Mouse (Mus musculus) left cerebral cortex, adult 2 months (tissue): Measurements from ENCODE around the gene 2310022B05Rik. TPM values are rescaled to one million over a fixed set of nuclear protein-coding genes. Genes with fewer than 3 reads are reported as not detected.

Experiments used
- DNase-seq, 2 experiments: peaks; one replicate each; pipeline ENCODE4 v3.0.0; 2021 to 2022; ENCODE audit warnings: low spot score in 2 of 2, mixed read lengths in 1 of 2; ENCODE audit errors: extremely low spot score in 1 of 2
- H3K27ac ChIP-seq: fragments of 200-600 bp; 2 replicates; pipeline ENCODE4 v1.8.1; 2022
- H3K4me3 ChIP-seq: fragments of 200-600 bp; 2 replicates; pipeline ENCODE4 v1.8.1; 2022
- CTCF ChIP-seq: fragments of 200-600 bp; IDR thresholded peaks from 2 replicates; pipeline ENCODE4 v1.8.1; 2022; ENCODE audit warnings: antibody characterized with exemption, mild to moderate bottlenecking, moderate library complexity
- intact Hi-C: fragments of 180-260 bp; cut with DNase I; formaldehyde crosslinking; loops from one replicate; pipeline ENCODE4 v1.15.1; 2025
- total RNA-seq, 2 experiments: library from RNA; stranded (reverse); gene quantifications; 2 replicates each; pipeline ENCODE4 v1.2.3; 2021

Gene 2310022B05Rik
- total RNA-seq, 2 experiments from 2014 or later: 56.2 to 59.4 TPM

GRCm38 (mm10) chr8:124657961-124658360 is 5.2 kb downstream of the 2310022B05Rik start:
- no peak for TF ChIP-seq CTCF
- no peak overlapping the region for H3K4me3 ChIP-seq
- intact Hi-C loops: no loop called here
- DNase-seq: no peak
- H3K27ac ChIP-seq: peak overlapping the region; percentile 47; the same call in 1 of the 2 replicates

GRCm38 (mm10) chr8:124653568-124654475 is 9.3 kb downstream of the 2310022B05Rik start:
- H3K4me3 ChIP-seq: no peak overlapping the region
- no peak for TF ChIP-seq CTCF
- intact Hi-C loops: no loop called here
- H3K27ac ChIP-seq: no peak overlapping the region
- no peak for DNase-seq

- intact Hi-C loops: no loop called here
- Histone ChIP-seq H3K27ac (no peak overlapping the region), H3K4me3 (no peak overlapping the region)
- DNase-seq: no peak
- TF ChIP-seq CTCF: no peak
Measured at GRCm38 (mm10) chr8:124652546-124652945, 10.6 kb downstream of the 2310022B05Rik start.

DNA sequence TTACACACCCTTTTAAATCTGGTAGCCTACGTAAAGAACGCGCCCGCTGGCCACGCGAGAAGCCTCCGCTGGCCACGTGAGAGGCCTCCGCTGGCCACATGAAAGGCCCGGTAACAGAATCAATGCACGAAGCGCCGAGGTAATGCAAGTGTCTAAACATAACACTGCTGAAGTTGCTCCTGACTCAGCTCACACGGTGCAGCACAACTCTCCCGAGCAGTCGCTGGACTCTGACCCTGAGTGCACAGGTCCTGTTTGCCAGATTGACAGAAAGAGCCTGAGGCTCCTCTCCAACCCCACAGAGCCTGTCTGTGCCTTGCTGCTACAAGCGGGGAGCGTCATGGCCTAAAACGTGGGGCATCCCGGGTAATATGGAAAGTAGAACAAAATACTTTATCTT is 11.4 kb downstream of the 2310022B05Rik start:
- H3K27ac ChIP-seq: no peak overlapping the region

GRCm38 (mm10) chr8:124648311-124648710 is 14.9 kb downstream of the 2310022B05Rik start:
- no peak overlapping the region for H3K27ac ChIP-seq
- no peak for TF ChIP-seq CTCF
- no peak overlapping the region for H3K4me3 ChIP-seq
- intact Hi-C loops: no loop called here
- DNase-seq: no peak

More for the DNA sequence above, 11.4 kb downstream of the 2310022B05Rik start:
- DNase-seq: no peak
- intact Hi-C loops: no loop called here
- TF ChIP-seq CTCF: no peak
- H3K4me3 ChIP-seq: no peak overlapping the region

DNA sequence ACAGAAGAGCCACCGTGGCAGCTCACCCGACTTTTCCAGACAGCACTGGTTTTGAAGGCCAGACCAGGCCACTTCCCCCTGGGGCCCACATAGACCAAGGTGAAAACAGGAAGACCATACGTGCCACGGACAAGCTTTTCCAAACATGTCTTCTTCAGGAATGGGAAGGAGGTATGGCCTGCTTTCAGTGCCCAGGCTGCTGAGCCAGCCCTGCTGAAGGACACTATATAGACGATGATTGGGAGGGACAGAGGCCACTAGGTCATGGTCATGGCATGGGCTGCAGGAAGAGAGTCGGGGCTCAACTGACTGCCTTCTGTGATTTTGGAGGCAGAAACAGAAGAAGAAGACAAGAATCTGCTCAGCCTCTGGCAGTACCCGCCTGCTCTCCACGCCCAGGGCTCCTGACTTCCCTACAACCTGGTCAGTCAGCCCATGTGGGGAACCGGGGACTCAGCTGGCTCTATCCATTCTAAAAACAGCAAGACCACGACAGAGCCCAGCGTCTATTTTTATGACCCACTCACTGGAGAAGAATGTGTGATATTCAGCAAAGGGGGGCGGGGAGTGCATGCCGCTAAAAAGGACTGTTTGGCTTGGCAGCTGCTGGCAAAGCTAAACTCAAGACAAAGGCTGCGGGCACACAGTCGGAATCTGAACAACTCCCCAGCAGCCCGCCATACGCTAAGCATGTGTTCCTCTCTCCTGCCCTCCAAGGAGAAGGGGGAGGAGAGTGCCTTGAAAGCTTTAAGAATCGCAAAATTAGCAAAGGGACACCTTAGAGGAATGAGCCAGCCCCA is 19.4 kb downstream of the 2310022B05Rik start:
- DNase-seq: peak; percentile 44 to 60
- H3K4me3 ChIP-seq: no peak overlapping the region
- TF ChIP-seq CTCF: no peak
- intact Hi-C loops: no loop called here
- H3K27ac ChIP-seq: peak overlapping the region; percentile 74

DNA sequence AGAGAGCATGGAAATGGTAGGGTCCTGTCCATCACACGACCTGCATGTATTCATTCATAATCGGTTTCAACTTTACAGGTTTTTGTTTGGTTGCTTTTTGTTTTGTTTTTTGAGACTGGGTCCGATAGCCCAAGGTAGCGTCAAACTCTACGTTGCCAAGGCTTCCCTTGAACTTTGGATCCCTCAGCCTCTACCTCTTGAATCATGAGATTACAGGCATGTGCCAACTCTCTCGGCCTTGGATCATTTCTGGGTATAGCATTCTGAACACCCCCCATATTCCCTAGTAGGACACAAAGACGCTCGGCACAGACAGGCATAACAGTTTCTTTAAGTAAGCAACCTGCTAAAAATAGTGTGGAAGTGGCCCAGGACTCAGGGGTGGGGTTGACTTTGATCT is 21.6 kb downstream of the 2310022B05Rik start:
- Histone ChIP-seq H3K4me3 (no peak overlapping the region), H3K27ac (no peak overlapping the region)
- no peak for DNase-seq
- intact Hi-C loops: no loop called here
- TF ChIP-seq CTCF: no peak

DNA sequence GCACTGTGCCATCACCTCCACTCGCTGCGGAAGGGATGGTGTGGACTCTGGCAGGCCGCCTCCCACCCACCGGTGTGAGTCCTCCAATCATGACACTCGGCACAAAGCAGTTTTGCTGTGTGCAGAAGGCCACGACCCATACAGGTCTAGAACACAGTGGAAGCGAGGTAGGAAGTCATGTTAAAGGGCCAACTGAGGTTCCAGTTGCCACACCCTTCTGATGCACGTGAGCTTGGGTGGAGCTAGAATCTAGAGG is 28.0 kb downstream of the 2310022B05Rik start:
- intact Hi-C loops: no loop called here
- TF ChIP-seq CTCF: no peak
- no peak overlapping the region for H3K27ac ChIP-seq

GRCm38 (mm10) chr8:124634411-124635246 is 28.5 kb downstream of the 2310022B05Rik start:
- intact Hi-C loops: no loop called here
- H3K27ac ChIP-seq: no peak overlapping the region; the same call in 1 of the 2 replicates
- H3K4me3 ChIP-seq: no peak overlapping the region
- DNase-seq: no peak
- TF ChIP-seq CTCF: no peak

More for the DNA sequence above, 28.0 kb downstream of the 2310022B05Rik start:
- DNase-seq: no peak
- no peak overlapping the region for H3K4me3 ChIP-seq

- no peak for DNase-seq
- peak overlapping the region; percentile 73 for H3K27ac ChIP-seq
- no peak for TF ChIP-seq CTCF
- H3K4me3 ChIP-seq: no peak overlapping the region
- intact Hi-C loops: no loop called here
Measured at GRCm38 (mm10) chr8:124633001-124633703, 30.0 kb downstream of the 2310022B05Rik start.

DNA sequence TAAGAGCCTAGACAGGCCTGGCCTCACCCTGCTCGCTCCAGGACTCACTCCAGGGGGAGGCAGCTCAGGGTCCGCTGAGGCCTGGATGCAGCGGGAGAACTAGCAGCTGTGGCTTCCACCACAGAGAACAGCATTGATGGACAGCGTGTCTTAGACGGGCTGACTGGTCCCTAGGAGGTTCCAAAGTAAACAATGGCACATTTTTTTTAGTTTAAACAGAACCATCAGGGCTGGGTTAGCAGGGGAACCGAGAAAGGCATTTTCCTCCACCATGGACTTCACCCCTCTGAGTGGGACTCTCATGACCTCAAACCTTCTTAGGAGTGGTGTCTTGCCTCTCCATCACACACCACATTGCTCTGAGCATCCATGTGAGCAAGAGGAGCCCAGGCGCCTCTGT is 31.2 kb downstream of the 2310022B05Rik start:
- H3K27ac ChIP-seq: peak overlapping the region; percentile 73
- DNase-seq: no peak
- TF ChIP-seq CTCF: no peak
- intact Hi-C loops: no loop called here
- H3K4me3 ChIP-seq: no peak overlapping the region
